Mouse (Mus musculus): Measurements from ENCODE around the gene Sppl2b. TPM values are rescaled to one million over a fixed set of nuclear protein-coding genes. Genes with fewer than 3 reads are reported as not detected.

Sppl2b gene
- total and polyA plus RNA-seq, 2 experiments from 2014 or later = 24.2 to 44.4 TPM

GRCm38 (mm10) chr10:80876594-80876993 is 21.5 kb downstream of the Sppl2b start:
- WGBS = 19% methylated on average over 3 of the region's 3 CpGs
- Histone ChIP-seq H3K9me3 (replicated peaks; ENCODE audit: control insufficient read depth, low read length) (no peaks in the 10 kb centered on the region), H3K9ac (replicated peaks; ENCODE audit: low read depth, low read length) (no peak overlapping the region), H3K27me3 (ENCODE audit: control insufficient read depth, insufficient read depth, low read length) (no peaks in the 10 kb centered on the region), H3K4me2 (ENCODE audit: low read depth, low read length) (no peak overlapping the region), H3K36me3 (replicated peaks; ENCODE audit: control insufficient read depth, insufficient read depth, low read length) (no peaks in the 10 kb centered on the region), H3K4me1 (ENCODE audit: control insufficient read depth, insufficient read depth) (peaks cover 8% of the 10 kb centered on the region), H3K4me3 (ENCODE audit: low read depth, low read length) (no peak overlapping the region), H3K27ac (ENCODE audit: low read depth) (0 out of 2 replicates have a peak overlapping the region, but pooled peaks have one; percentile 1)
- DNase-seq (ENCODE audit: low spot score) = no peak
- no peak; the same call in 1 of the 2 replicates for ATAC-seq (ENCODE audit: insufficient read depth, low read depth)
- TF ChIP-seq CTCF (IDR thresholded peaks at IDR 0.05; ENCODE audit: low read depth) (no peak), EP300 (IDR thresholded peaks at IDR 0.05; ENCODE audit: low read depth) (no peak)

GRCm38 (mm10) chr10:80880131-80880641 is 25.1 kb downstream of the Sppl2b start:
- H3K9ac ChIP-seq (replicated peaks; ENCODE audit: low read depth, low read length) = no peak overlapping the region
- WGBS = 8% methylated on average over 5 of the region's 5 CpGs

GRCm38 (mm10) chr10:80880901-80881300 is 25.8 kb downstream of the Sppl2b start:
- TF ChIP-seq CTCF (IDR thresholded peaks at IDR 0.05; ENCODE audit: low read depth) = no peak; the same call in 1 of the 2 replicates
- TF ChIP-seq EP300 (IDR thresholded peaks at IDR 0.05; ENCODE audit: low read depth) = no peak
- H3K27ac ChIP-seq (ENCODE audit: low read depth) = no peak overlapping the region
- no peaks in the 10 kb centered on the region for H3K36me3 ChIP-seq (replicated peaks; ENCODE audit: control insufficient read depth, insufficient read depth, low read length)
- 70% methylated on average over 2 of the region's 2 CpGs for WGBS
- no peaks in the 10 kb centered on the region for H3K9me3 ChIP-seq (replicated peaks; ENCODE audit: control insufficient read depth, low read length)
- H3K9ac ChIP-seq (replicated peaks; ENCODE audit: low read depth, low read length) = no peak overlapping the region
- H3K4me3 ChIP-seq (ENCODE audit: low read depth, low read length) = no peak overlapping the region
- no peaks in the 10 kb centered on the region for H3K27me3 ChIP-seq (ENCODE audit: control insufficient read depth, insufficient read depth, low read length)
- no peak overlapping the region for H3K4me2 ChIP-seq (ENCODE audit: low read depth, low read length)
- no peak for DNase-seq (ENCODE audit: low spot score)
- ATAC-seq (ENCODE audit: insufficient read depth, low read depth) = no peak
- H3K4me1 ChIP-seq (ENCODE audit: control insufficient read depth, insufficient read depth) = peaks cover 8% of the 10 kb centered on the region

More at GRCm38 (mm10) chr10:80880131-80880641, 25.1 kb downstream of the Sppl2b start:
- H3K4me1 ChIP-seq (ENCODE audit: control insufficient read depth, insufficient read depth) = peaks cover 8% of the 10 kb centered on the region
- no peak overlapping the region for H3K27ac ChIP-seq (ENCODE audit: low read depth)
- TF ChIP-seq EP300 (IDR thresholded peaks at IDR 0.05; ENCODE audit: low read depth) (no peak), CTCF (IDR thresholded peaks at IDR 0.05; ENCODE audit: low read depth) (peak; percentile 76)
- no peak overlapping the region for H3K4me2 ChIP-seq (ENCODE audit: low read depth, low read length)
- no peaks in the 10 kb centered on the region for H3K27me3 ChIP-seq (ENCODE audit: control insufficient read depth, insufficient read depth, low read length)
- H3K9me3 ChIP-seq (replicated peaks; ENCODE audit: control insufficient read depth, low read length) = no peaks in the 10 kb centered on the region
- peak; percentile 58; the same call in 1 of the 2 replicates for ATAC-seq (ENCODE audit: insufficient read depth, low read depth)
- peak; percentile 53 for DNase-seq (ENCODE audit: low spot score)
- H3K36me3 ChIP-seq (replicated peaks; ENCODE audit: control insufficient read depth, insufficient read depth, low read length) = no peaks in the 10 kb centered on the region
- no peak overlapping the region for H3K4me3 ChIP-seq (ENCODE audit: low read depth, low read length)

- H3K27ac ChIP-seq (ENCODE audit: low read depth) = no peak overlapping the region
Observed at GRCm38 (mm10) chr10:80881301-80881700, 26.2 kb downstream of the Sppl2b start.

GRCm38 (mm10) chr10:80887181-80887580 is 32.1 kb downstream of the Sppl2b start:
- DNase-seq (ENCODE audit: low spot score) (peak; percentile 59), ATAC-seq (ENCODE audit: insufficient read depth, low read depth) (peak; percentile 50)
- H3K4me2 ChIP-seq (ENCODE audit: low read depth, low read length) = 0 out of 2 replicates have a peak overlapping the region, but pooled peaks have one; percentile 9
- 15% methylated on average over 10 of the region's 11 CpGs for WGBS
- TF ChIP-seq EP300 (IDR thresholded peaks at IDR 0.05; ENCODE audit: low read depth) = no peak
- TF ChIP-seq CTCF (IDR thresholded peaks at IDR 0.05; ENCODE audit: low read depth) = no peak
- H3K27ac ChIP-seq (ENCODE audit: low read depth) = no peak overlapping the region
- peaks cover 28% of the 10 kb centered on the region for H3K27me3 ChIP-seq (ENCODE audit: control insufficient read depth, insufficient read depth, low read length)
- H3K9ac ChIP-seq (replicated peaks; ENCODE audit: low read depth, low read length) = no peak overlapping the region
- H3K9me3 ChIP-seq (replicated peaks; ENCODE audit: control insufficient read depth, low read length) = no peaks in the 10 kb centered on the region
- no peaks in the 10 kb centered on the region for H3K36me3 ChIP-seq (replicated peaks; ENCODE audit: control insufficient read depth, insufficient read depth, low read length)
- no peak overlapping the region for H3K4me3 ChIP-seq (ENCODE audit: low read depth, low read length)
- H3K4me1 ChIP-seq (ENCODE audit: control insufficient read depth, insufficient read depth) = peaks cover 6% of the 10 kb centered on the region; the same call in 1 of the 2 replicates

More at GRCm38 (mm10) chr10:80881301-80881700, 26.2 kb downstream of the Sppl2b start:
- DNase-seq (ENCODE audit: low spot score) (no peak), ATAC-seq (ENCODE audit: insufficient read depth, low read depth) (no peak)
- Histone ChIP-seq H3K4me1 (ENCODE audit: control insufficient read depth, insufficient read depth) (peaks cover 8% of the 10 kb centered on the region), H3K4me3 (ENCODE audit: low read depth, low read length) (no peak overlapping the region), H3K4me2 (ENCODE audit: low read depth, low read length) (no peak overlapping the region), H3K9me3 (replicated peaks; ENCODE audit: control insufficient read depth, low read length) (no peaks in the 10 kb centered on the region), H3K9ac (replicated peaks; ENCODE audit: low read depth, low read length) (no peak overlapping the region), H3K36me3 (replicated peaks; ENCODE audit: control insufficient read depth, insufficient read depth, low read length) (no peaks in the 10 kb centered on the region), H3K27me3 (ENCODE audit: control insufficient read depth, insufficient read depth, low read length) (no peaks in the 10 kb centered on the region)
- 21% methylated on average over 10 of the region's 10 CpGs for WGBS
- TF ChIP-seq EP300 (IDR thresholded peaks at IDR 0.05; ENCODE audit: low read depth) (no peak), CTCF (IDR thresholded peaks at IDR 0.05; ENCODE audit: low read depth) (peak; percentile 67)

- WGBS = 77% methylated on average over 7 of the region's 7 CpGs
- Histone ChIP-seq H3K4me2 (ENCODE audit: low read depth, low read length) (no peak overlapping the region), H3K27me3 (ENCODE audit: control insufficient read depth, insufficient read depth, low read length) (peaks cover 7% of the 10 kb centered on the region; the same call in 1 of the 2 replicates), H3K9ac (replicated peaks; ENCODE audit: low read depth, low read length) (no peak overlapping the region), H3K4me3 (ENCODE audit: low read depth, low read length) (no peak overlapping the region), H3K27ac (ENCODE audit: low read depth) (no peak overlapping the region), H3K9me3 (replicated peaks; ENCODE audit: control insufficient read depth, low read length) (no peaks in the 10 kb centered on the region), H3K4me1 (ENCODE audit: control insufficient read depth, insufficient read depth) (peaks cover 7% of the 10 kb centered on the region), H3K36me3 (replicated peaks; ENCODE audit: control insufficient read depth, insufficient read depth, low read length) (peaks cover 9% of the 10 kb centered on the region; the same call in 1 of the 2 replicates)
- no peak for DNase-seq (ENCODE audit: low spot score)
- no peak for ATAC-seq (ENCODE audit: insufficient read depth, low read depth)
- no peak for TF ChIP-seq CTCF (IDR thresholded peaks at IDR 0.05; ENCODE audit: low read depth)
- no peak for TF ChIP-seq EP300 (IDR thresholded peaks at IDR 0.05; ENCODE audit: low read depth)
Observed at GRCm38 (mm10) chr10:80895100-80895499, 40.0 kb downstream of the Sppl2b start.

Measured in heart, postnatal 0 days (tissue).